Mouse (Mus musculus) R1 (cell line): ENCODE data around the gene Klhdc7b.

Experiments used
- DNase-seq: peaks from one replicate; pipeline ENCODE4 v3.0.0-alpha.2; 2018; ENCODE audit warnings: low read depth, low spot score

The Klhdc7b gene

GRCm38 (mm10) chr15:89384617-89385016 is at the start of gene Klhdc7b:
Gene Klhdc7b, plus strand, starts transcription at chr15:89384917.
- no peak for DNase-seq

GRCm38 (mm10) chr15:89336422-89336821 is 48.3 kb upstream of the Klhdc7b start:
- no peak for DNase-seq

GRCm38 (mm10) chr15:89339696-89340095 is 45.0 kb upstream of the Klhdc7b start:
- no peak for DNase-seq

- no peak for DNase-seq
Measured at GRCm38 (mm10) chr15:89340136-89340535, 44.6 kb upstream of the Klhdc7b start.

- peak; percentile 35 for DNase-seq
Measured at GRCm38 (mm10) chr15:89341678-89342077, 43.0 kb upstream of the Klhdc7b start.

GRCm38 (mm10) chr15:89343325-89343724 is 41.4 kb upstream of the Klhdc7b start:
- peak; percentile 47 for DNase-seq

- DNase-seq, result no peak
Measured at GRCm38 (mm10) chr15:89350447-89350846, 34.3 kb upstream of the Klhdc7b start.

- no peak for DNase-seq
Measured at GRCm38 (mm10) chr15:89351302-89351701, 33.4 kb upstream of the Klhdc7b start.

- no peak for DNase-seq
Measured at GRCm38 (mm10) chr15:89352054-89352453, 32.7 kb upstream of the Klhdc7b start.

- DNase-seq, result no peak
Measured at GRCm38 (mm10) chr15:89352795-89353194, 31.9 kb upstream of the Klhdc7b start.

GRCm38 (mm10) chr15:89353837-89354236 is 30.9 kb upstream of the Klhdc7b start:
- DNase-seq, result no peak

GRCm38 (mm10) chr15:89354455-89354854 is 30.3 kb upstream of the Klhdc7b start:
- no peak for DNase-seq

- DNase-seq, result peak; percentile 97
Measured at GRCm38 (mm10) chr15:89355241-89356187, 29.2 kb upstream of the Klhdc7b start, which contains the start of the genes Lmf2 and Ncaph2. Gene Lmf2, minus strand, starts transcription at chr15:89355659. Gene Ncaph2, plus strand, starts transcription at chr15:89355719.

GRCm38 (mm10) chr15:89356372-89356771 is 28.3 kb upstream of the Klhdc7b start:
- DNase-seq, result peak; percentile 98

GRCm38 (mm10) chr15:89358784-89359183 is 25.9 kb upstream of the Klhdc7b start:
- no peak for DNase-seq

- DNase-seq, result no peak
Measured at GRCm38 (mm10) chr15:89363051-89363450, 21.7 kb upstream of the Klhdc7b start.

- DNase-seq, result no peak
Measured at GRCm38 (mm10) chr15:89365141-89365551, 19.6 kb upstream of the Klhdc7b start.

GRCm38 (mm10) chr15:89372068-89372467 is 12.6 kb upstream of the Klhdc7b start:
- DNase-seq, result no peak

GRCm38 (mm10) chr15:89372536-89372935 is 12.2 kb upstream of the Klhdc7b start:
- no peak for DNase-seq

GRCm38 (mm10) chr15:89373027-89373761 is 11.5 kb upstream of the Klhdc7b start:
- peak; percentile 85 for DNase-seq

- peak; percentile 93 for DNase-seq
Measured at GRCm38 (mm10) chr15:89373762-89374248, 10.9 kb upstream of the Klhdc7b start, which contains the start of gene Sco2. Gene Sco2, minus strand, starts transcription at chr15:89373846.

- no peak for DNase-seq
Measured at GRCm38 (mm10) chr15:89374340-89374739, 10.4 kb upstream of the Klhdc7b start.
